Mouse (Mus musculus) heart, embryonic 15.5 days (tissue): Measurements from ENCODE around the gene Rtkn2. TPM values are rescaled to one million over a fixed set of nuclear protein-coding genes. Genes with fewer than 3 reads are reported as not detected.

Experiments
- ATAC-seq: fragments of 200-750 bp; cut with Nextera tagmentation; replicated peaks from 2 replicates; pipeline ENCODE4 v1.8.0; 2017; ENCODE audit warnings: low read depth, moderate TSS enrichment; ENCODE audit not compliant: insufficient number of reproducible peaks, insufficient read depth, low FRiP score
- H3K27ac ChIP-seq: fragments of 300-500 bp; sonication (generic); 2 replicates; pipeline ENCODE4 v1.5.1; 2015; ENCODE audit warnings: mild to moderate bottlenecking, inconsistent platforms
- H3K27me3 ChIP-seq: fragments of 300-500 bp; sonication (generic); 2 replicates; pipeline ENCODE4 v1.6.1; 2015; ENCODE audit warnings: inconsistent platforms
- H3K36me3 ChIP-seq: fragments of 300-500 bp; sonication (generic); 2 replicates; pipeline ENCODE4 v1.6.1; 2015; ENCODE audit warnings: mild to moderate bottlenecking, inconsistent platforms
- H3K4me1 ChIP-seq: fragments of 300-500 bp; sonication (generic); replicated peaks from 2 replicates; pipeline ENCODE4 v1.6.1; 2015; ENCODE audit warnings: inconsistent platforms
- H3K4me2 ChIP-seq: fragments of 300-500 bp; sonication (generic); 2 replicates; pipeline ENCODE4 v1.6.1; 2015; ENCODE audit warnings: inconsistent platforms, mild to moderate bottlenecking, moderate library complexity
- H3K4me3 ChIP-seq: fragments of 300-500 bp; sonication (generic); 2 replicates; pipeline ENCODE4 v1.5.1; 2015; ENCODE audit warnings: mild to moderate bottlenecking, inconsistent platforms
- H3K9ac ChIP-seq: fragments of 300-500 bp; sonication (generic); 2 replicates; pipeline ENCODE4 v1.6.1; 2015; ENCODE audit warnings: mild to moderate bottlenecking, inconsistent platforms
- H3K9me3 ChIP-seq: fragments of 300-500 bp; sonication (generic); replicated peaks from 2 replicates; pipeline ENCODE4 v1.6.1; 2016; ENCODE audit warnings: inconsistent platforms
- WGBS: fragments of 180-500 bp; shearing (Covaris S2); methylation state at CpG from one replicate; pipeline ENCODE4 v1.1.7; 2015; ENCODE audit warnings: mixed read lengths; 5-methylcytosine and 5-hydroxymethylcytosine counted together
- polyA plus RNA-seq: library from polyadenylated mRNA; unstranded; fragments of >200 nt; fragmentation: Nextera tagmentation; extraction: Ambion mirVana; gene quantifications from 2 replicates; pipeline ENCODE4 v1.2.1, GENCODE M21; 2015

Rtkn2 gene
- polyA plus RNA-seq, 1 experiment from 2014 or later, result 6.3 TPM

DNA sequence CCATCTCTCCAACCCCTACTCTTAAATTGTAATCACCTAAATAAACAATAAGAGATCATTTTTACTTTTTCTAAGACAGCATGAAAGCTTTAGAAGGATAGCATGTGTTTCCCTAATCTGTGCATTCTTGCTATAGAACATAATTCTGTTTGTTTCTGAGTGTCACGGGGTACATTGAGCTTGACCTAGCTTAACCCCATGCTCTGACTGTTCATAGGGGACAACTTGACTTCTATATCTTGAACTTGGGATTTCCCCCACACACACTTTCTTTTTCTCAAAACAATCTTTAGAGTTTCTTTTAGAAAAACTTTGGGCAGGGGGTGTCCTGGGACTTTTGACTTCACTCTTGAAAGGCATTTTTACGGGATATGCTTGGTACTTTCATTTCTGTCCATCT is 41.4 kb downstream of the Rtkn2 start:
- 0 out of 2 replicates have a peak, but pooled peaks cover 3% of the 10 kb centered on the region for H3K9me3 ChIP-seq
- H3K27me3 ChIP-seq, result no peaks in the 10 kb centered on the region
- no peak for ATAC-seq
- 90% methylated on average over 2 of the region's 2 CpGs for WGBS
- peaks cover 9% of the 10 kb centered on the region for H3K36me3 ChIP-seq
- H3K9ac ChIP-seq, result no peak overlapping the region
- H3K4me3 ChIP-seq, result no peak overlapping the region
- no peak overlapping the region for H3K27ac ChIP-seq
- H3K4me2 ChIP-seq, result no peak overlapping the region
- no peaks in the 10 kb centered on the region for H3K4me1 ChIP-seq

DNA sequence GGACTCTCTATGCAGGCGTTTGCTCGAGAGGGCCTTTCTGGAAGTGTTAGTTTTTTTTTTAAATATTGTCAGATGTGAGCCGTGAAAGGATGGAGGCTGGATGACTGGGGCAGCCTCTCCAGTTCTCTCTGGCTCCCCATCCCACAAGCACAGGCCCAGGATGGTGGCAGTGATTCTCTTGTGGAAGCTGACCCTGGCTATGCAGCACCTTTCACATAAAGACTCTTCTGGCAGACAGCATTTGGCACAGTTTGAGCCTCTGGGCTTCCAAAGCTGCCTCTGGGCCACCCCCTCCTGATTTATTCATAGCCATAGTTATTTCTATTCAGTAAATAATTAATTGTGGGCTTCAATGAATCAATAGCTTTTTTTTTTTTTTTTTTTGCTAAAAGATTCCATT is 46.3 kb downstream of the Rtkn2 start:
- peaks cover 5% of the 10 kb centered on the region; the same call in 1 of the 2 replicates for H3K36me3 ChIP-seq
- no peak overlapping the region for H3K27ac ChIP-seq
- WGBS, result 77% methylated on average over 3 of the region's 3 CpGs
- no peaks in the 10 kb centered on the region for H3K9me3 ChIP-seq
- H3K4me3 ChIP-seq, result no peak overlapping the region
- no peaks in the 10 kb centered on the region for H3K27me3 ChIP-seq
- no peak for ATAC-seq
- H3K4me2 ChIP-seq, result no peak overlapping the region
- no peaks in the 10 kb centered on the region for H3K4me1 ChIP-seq
- H3K9ac ChIP-seq, result no peak overlapping the region

DNA sequence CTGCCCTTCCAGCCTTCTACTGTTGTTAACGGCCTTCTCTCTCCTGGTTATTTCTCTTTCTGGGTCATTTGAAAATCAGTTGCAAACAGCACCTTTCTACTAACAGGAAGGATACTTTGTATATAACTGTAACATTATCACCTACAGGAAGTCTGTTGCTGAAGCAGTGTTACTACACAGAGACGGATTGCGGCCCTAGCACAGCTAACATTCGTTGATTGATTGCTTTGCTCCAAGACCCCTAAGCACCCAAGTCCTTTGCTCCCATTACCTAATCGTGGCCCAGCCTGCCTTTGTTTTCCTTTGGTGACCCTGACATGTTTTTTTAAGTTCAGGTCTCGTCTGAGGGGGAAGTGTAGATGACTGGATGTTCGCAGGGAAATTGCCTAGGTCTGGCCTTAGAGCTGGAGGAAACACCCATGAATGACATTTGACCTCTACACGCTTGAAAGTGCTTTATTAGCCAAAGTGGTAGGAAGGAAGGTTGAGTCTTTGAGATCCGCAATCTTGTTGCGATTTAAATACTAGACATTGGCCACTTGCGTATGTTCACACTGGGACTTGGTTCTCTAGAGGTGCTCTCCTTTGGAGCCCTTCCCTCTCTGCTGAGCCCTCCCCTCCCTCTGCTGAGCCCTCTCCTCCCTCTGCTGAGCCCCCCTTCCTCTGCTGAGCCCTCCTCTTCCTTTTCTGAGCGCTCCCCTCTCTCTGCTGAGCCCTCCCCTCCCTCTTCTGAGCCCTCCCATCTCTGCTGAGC is 49.1 kb downstream of the Rtkn2 start:
- Histone ChIP-seq H3K4me2 (no peak overlapping the region), H3K4me3 (no peak overlapping the region), H3K4me1 (no peaks in the 10 kb centered on the region), H3K27ac (no peak overlapping the region), H3K9me3 (no peaks in the 10 kb centered on the region), H3K9ac (no peak overlapping the region), H3K36me3 (peaks cover 5% of the 10 kb centered on the region; the same call in 1 of the 2 replicates), H3K27me3 (no peaks in the 10 kb centered on the region)
- no peak for ATAC-seq
- WGBS, result 70% methylated on average over 12 of the region's 12 CpGs

DNA sequence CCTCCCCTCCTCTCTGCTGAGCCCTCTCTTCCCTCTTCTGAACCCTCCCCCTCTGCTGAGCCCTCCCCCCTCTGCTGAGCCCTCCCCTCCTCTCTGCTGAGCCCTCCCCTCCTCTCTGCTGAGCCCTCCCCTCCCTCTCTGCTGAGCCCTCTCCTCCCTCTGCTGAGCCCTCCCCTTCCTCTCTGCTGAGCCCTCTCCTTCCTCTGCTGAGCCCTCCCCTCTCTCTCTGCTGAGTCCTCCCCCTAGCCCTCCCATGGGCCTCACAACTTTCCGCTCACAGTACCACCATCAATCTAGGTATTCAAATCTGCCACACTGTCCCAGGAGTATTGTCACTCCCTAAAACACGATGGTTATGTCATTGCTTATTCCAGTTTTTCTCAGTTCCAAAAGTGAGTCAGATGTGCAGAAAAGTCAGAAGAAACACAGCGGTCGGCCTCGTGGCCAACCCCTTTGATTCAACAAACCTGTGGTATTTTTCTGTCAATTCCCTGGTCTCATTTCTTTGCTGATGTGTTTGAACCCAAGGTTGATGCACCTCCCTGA is 49.8 kb downstream of the Rtkn2 start:
- Histone ChIP-seq H3K9ac (no peak overlapping the region), H3K4me1 (no peaks in the 10 kb centered on the region), H3K4me3 (no peak overlapping the region), H3K36me3 (peaks cover 5% of the 10 kb centered on the region; the same call in 1 of the 2 replicates), H3K27me3 (no peaks in the 10 kb centered on the region), H3K27ac (no peak overlapping the region), H3K4me2 (no peak overlapping the region), H3K9me3 (no peaks in the 10 kb centered on the region)
- WGBS, result 77% methylated on average over 5 of the region's 5 CpGs
- no peak for ATAC-seq

DNA sequence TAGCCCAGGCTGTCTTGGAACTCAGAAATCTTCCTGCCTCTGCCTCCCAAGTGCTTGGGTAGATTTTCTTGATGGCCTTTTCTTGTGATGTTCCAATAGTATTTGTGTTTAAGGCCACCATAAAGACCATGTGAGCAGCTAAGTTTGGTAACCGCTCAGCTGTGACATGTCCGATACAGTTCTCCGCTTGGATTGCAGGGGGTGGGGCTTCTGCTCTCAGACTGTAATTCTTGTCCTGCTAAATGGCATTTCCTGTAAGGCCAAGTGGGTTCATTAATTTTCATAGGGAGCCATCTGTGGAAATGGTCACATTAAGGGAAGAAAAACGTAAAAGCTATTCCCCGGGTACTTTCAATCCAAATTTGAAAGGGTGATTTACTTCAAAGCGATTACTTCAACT is 50.7 kb downstream of the Rtkn2 start:
- H3K27me3 ChIP-seq, result no peaks in the 10 kb centered on the region
- no peaks in the 10 kb centered on the region for H3K4me1 ChIP-seq
- H3K9me3 ChIP-seq, result no peaks in the 10 kb centered on the region
- H3K4me3 ChIP-seq, result no peak overlapping the region
- H3K4me2 ChIP-seq, result no peak overlapping the region
- H3K9ac ChIP-seq, result no peak overlapping the region
- WGBS, result 84% methylated on average over 6 of the region's 6 CpGs
- ATAC-seq, result no peak
- no peak overlapping the region for H3K27ac ChIP-seq
- peaks cover 5% of the 10 kb centered on the region; the same call in 1 of the 2 replicates for H3K36me3 ChIP-seq

DNA sequence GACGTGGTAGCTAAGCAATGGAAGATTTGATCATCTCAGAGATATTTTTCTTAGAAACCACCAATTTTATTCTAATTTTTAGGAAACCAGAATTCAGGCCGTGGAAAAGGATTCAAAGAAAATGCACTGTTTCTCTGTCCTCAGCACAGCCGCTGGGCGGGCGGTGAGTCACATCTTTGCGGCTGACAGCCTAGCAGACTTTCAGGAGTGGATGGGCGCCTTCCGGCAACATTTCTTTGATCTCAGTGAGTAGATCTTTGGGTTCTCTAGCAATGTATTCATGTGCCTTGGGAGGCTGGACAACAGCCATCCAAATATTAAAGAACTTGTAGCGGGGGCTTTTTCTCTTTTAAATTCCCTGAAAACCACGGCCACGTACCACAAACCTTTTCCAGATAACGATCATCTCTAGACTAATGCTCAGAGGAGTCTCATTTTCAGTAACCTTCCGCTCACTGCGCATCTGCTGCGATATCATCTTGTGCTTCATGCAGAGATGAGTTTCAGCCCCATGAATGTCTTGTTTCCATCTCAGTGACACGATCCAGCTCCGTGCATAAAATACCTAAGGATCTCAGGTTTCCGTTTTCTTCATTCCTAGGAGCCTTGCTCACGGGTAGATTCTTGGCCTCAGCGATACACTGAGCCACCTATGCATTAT is 56.5 kb downstream of the Rtkn2 start:
- Histone ChIP-seq H3K4me2 (no peak overlapping the region), H3K36me3 (no peaks in the 10 kb centered on the region; the same call in 1 of the 2 replicates), H3K4me3 (no peak overlapping the region), H3K27ac (no peak overlapping the region), H3K4me1 (no peaks in the 10 kb centered on the region), H3K27me3 (no peaks in the 10 kb centered on the region), H3K9ac (no peak overlapping the region), H3K9me3 (no peaks in the 10 kb centered on the region)
- no peak for ATAC-seq
- 90% methylated on average over 20 of the region's 20 CpGs for WGBS

DNA sequence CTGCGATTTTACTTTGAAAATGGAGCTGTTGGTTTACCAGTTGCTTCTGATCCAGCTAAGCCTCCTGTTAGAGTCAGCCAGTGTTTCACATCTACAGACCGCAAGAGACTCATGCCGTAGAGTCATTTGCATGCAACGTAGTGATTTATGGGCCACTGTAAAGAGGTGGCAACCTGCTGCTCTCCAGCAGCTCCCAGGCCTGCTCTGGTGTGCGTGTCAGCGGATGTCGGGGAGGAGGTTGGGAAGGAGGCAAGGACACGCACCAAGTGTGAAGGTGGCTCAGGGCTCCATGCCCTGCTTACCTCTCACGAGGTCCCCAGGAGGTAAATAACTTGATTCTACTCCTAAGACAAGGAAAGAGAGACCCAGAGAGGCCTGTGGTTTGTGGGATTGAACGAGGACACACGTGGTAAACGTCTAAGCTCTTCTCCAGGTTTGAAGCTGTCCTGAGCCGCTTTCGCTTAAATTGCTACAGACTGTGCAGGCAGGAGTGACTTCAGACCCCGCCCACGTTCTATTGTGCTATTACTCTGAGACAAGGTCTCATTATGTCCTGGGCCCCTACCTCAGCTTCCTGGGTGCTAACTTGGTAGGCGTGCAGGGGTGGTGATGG is 57.1 kb downstream of the Rtkn2 start:
- 88% methylated on average over 17 of the region's 17 CpGs for WGBS
- no peak overlapping the region for H3K4me3 ChIP-seq

DNA sequence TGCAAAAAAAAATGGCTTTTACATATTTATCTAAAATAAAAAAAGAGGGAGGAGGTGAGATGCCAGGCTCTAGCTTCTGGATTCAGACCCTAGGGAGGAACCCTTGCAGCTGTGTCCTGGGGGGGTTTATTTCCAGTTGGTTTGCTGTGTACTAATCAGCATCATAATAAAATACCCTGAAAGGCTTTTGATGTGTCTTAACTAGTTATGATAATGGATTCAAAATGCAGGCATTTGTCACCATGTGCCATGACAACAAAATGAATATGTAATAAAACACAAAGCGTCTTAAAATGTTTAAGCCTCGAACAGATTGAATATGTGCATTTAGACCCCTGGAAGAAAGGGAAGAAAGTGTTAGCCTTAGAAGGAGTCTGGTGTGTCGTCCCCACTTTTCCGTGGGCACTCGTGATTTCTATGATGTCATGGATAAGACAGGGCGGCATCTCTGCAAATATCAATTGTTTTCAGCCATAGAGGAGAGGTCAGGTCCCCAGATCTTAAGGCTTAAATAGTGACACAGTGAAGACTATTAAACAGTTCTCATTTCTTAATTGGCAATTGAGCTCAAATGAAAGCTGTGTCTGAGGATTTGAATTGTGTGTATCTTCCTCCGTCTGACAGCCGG is 59.7 kb downstream of the Rtkn2 start:
- no peaks in the 10 kb centered on the region for H3K27me3 ChIP-seq
- no peak overlapping the region for H3K27ac ChIP-seq
- WGBS, result 84% methylated on average over 8 of the region's 8 CpGs
- H3K4me2 ChIP-seq, result no peak overlapping the region
- no peaks in the 10 kb centered on the region for H3K4me1 ChIP-seq
- no peak overlapping the region for H3K4me3 ChIP-seq
- no peak for ATAC-seq
- H3K9ac ChIP-seq, result no peak overlapping the region
- H3K9me3 ChIP-seq, result no peaks in the 10 kb centered on the region
- H3K36me3 ChIP-seq, result peaks cover 3% of the 10 kb centered on the region; the same call in 1 of the 2 replicates

More for the DNA sequence above, 57.1 kb downstream of the Rtkn2 start:
- H3K27ac ChIP-seq, result no peak overlapping the region
- H3K27me3 ChIP-seq, result no peaks in the 10 kb centered on the region
- ATAC-seq, result no peak
- H3K9ac ChIP-seq, result no peak overlapping the region
- no peaks in the 10 kb centered on the region for H3K4me1 ChIP-seq
- no peaks in the 10 kb centered on the region; the same call in 1 of the 2 replicates for H3K36me3 ChIP-seq
- H3K4me2 ChIP-seq, result no peak overlapping the region
- no peaks in the 10 kb centered on the region for H3K9me3 ChIP-seq

DNA sequence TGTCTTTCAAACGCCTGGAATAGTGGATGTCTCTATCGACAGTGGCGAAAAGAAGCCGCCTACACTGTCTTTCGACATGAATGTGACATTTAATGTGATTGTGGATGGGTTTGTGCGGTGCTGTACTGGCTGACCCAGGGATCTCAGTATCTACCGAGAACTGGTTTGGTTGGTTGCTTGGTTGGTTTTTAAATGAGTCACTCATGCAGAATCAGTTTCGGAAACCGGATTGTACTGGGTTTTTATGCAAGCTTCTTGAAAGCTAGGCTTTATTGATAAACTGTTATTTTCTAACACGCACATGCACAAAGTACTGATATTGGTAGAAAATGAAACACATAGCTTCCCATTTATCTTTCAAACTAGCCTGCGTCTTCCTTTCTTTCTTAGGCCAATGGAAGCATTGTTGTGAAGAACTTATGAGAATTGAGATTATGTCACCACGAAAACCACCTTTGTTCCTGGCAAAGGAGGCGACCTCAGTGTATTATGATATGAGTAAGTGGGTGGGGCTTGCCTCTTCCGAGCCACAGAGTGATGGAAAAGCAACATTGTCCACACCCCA is 60.4 kb downstream of the Rtkn2 start:
- no peaks in the 10 kb centered on the region for H3K9me3 ChIP-seq
- no peak overlapping the region for H3K27ac ChIP-seq
- no peaks in the 10 kb centered on the region for H3K4me1 ChIP-seq
- 79% methylated on average over 14 of the region's 14 CpGs for WGBS
- no peak overlapping the region for H3K4me3 ChIP-seq
- ATAC-seq, result no peak
- no peak overlapping the region for H3K9ac ChIP-seq
- no peaks in the 10 kb centered on the region for H3K27me3 ChIP-seq
- no peak overlapping the region for H3K4me2 ChIP-seq
- peaks cover 3% of the 10 kb centered on the region; the same call in 1 of the 2 replicates for H3K36me3 ChIP-seq

DNA sequence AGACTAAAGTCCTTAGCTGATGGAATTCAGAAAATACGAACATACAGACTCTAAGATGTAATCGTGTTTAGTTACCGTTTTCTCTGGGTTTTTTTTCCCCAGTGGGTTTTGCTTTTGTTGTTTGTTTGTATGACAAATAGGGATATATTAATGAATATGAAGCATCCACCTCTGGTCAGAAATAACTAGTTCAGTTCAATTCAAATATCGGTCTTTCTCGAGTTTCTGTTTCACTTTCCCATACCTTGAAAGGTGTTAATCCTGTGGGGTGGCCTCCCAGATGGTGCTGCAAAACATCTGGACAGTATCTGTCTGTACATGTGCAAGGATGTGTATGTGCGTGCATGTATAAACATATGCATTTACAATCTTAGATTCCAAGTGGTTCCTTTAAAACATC is 61.0 kb downstream of the Rtkn2 start:
- H3K4me1 ChIP-seq, result no peaks in the 10 kb centered on the region
- H3K4me3 ChIP-seq, result no peak overlapping the region
- 85% methylated on average over 6 of the region's 6 CpGs for WGBS
- no peak overlapping the region for H3K9ac ChIP-seq
- H3K27me3 ChIP-seq, result no peaks in the 10 kb centered on the region
- no peak for ATAC-seq
- H3K36me3 ChIP-seq, result peaks cover 3% of the 10 kb centered on the region; the same call in 1 of the 2 replicates
- no peak overlapping the region for H3K4me2 ChIP-seq
- H3K9me3 ChIP-seq, result no peaks in the 10 kb centered on the region
- H3K27ac ChIP-seq, result no peak overlapping the region

DNA sequence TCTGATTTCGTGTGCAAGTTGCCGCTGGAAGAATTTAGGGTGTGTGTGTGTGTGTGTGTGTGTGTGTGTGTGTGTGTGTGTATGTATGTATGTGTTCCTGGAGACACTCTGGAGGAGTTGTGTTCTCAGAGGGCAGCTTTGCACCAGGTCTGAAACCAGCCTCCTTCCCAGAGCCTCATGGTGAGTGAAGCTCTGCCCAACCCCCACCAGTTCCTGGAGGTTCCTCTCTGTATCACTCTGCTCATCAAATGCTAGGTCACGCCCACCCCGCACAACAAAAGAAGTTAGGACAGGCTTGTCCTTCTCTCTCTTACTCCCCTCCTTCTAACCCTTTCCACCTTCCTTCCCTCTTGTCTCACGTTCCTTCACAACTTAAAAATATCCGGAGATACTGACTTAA is 64.6 kb downstream of the Rtkn2 start:
- ATAC-seq, result no peak
- no peaks in the 10 kb centered on the region; the same call in 1 of the 2 replicates for H3K4me1 ChIP-seq
- 0 out of 2 replicates have a peak, but pooled peaks cover 3% of the 10 kb centered on the region for H3K36me3 ChIP-seq
- H3K4me3 ChIP-seq, result no peak overlapping the region
- no peak overlapping the region for H3K27ac ChIP-seq
- H3K9ac ChIP-seq, result no peak overlapping the region
- H3K27me3 ChIP-seq, result no peaks in the 10 kb centered on the region
- 45% methylated on average over 6 of the region's 6 CpGs for WGBS
- H3K9me3 ChIP-seq, result no peaks in the 10 kb centered on the region
- H3K4me2 ChIP-seq, result no peak overlapping the region
